Mouse (Mus musculus) small intestine, adult 2 months (tissue): ENCODE data around the gene Fut9.

Source experiments
- CTCF ChIP-seq: fragments of 200-500 bp; IDR thresholded peaks from 2 replicates; pipeline ENCODE4 v1.5.1; 2012; ENCODE audit warnings: low read depth, mild to moderate bottlenecking, control low read depth, inconsistent platforms, low read length, moderate library complexity, mixed read lengths; ENCODE audit not compliant: insufficient replicate concordance, insufficient read length; ENCODE audit errors: extremely low read depth
- POLR2A ChIP-seq: fragments of 200-500 bp; IDR thresholded peaks from 2 replicates; pipeline ENCODE4 v1.6.1; 2012; ENCODE audit warnings: low read depth, mild to moderate bottlenecking, control low read depth, inconsistent platforms, low read length, moderate library complexity

DNA sequence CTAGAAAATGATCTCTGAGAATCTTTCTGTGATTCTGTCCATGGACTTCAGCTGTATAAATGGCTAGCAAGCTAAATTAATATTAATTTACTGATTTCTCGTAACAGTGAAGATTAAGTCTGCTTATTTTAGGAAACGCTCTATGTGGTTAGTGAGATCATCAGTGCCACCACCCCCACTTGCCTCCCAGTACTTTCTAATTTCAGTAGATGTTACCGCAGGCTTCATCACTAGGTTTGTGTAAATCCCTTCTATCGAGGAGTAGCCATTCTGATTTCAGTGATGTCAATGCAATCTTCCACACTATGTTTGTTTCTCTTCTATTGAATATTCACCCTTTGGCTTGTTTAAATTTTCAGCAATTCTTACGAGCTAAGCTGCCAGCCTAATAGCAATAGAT, 186.6 kb downstream of the Fut9 start:
- TF ChIP-seq POLR2A, result no peak
- TF ChIP-seq CTCF, result no peak
